Mouse (Mus musculus) hematopoietic multipotent progenitor cell, adult 10-12 weeks (in vitro differentiated cells): ENCODE results near the gene Slc3a1. TPM values are rescaled to one million over a fixed set of nuclear protein-coding genes. Genes with fewer than 3 reads are reported as not detected.

ENCODE experiments used
- polyA plus RNA-seq: library from polyadenylated mRNA; stranded (reverse); fragments of >175 nt; gene quantifications from 2 replicates; pipeline ENCODE4 v1.2.3, GENCODE M21; 2012; ENCODE audit warnings: low replicate concordance

Slc3a1 gene
- polyA plus RNA-seq = 0.05 TPM in 1 of 2 replicates, not detected in the other

GRCm38 (mm10) chr17:85028093-85028739, at the start of gene Slc3a1:
TSS of gene Slc3a1 (plus strand) at chr17:85028376.

GRCm38 (mm10) chr17:85090120-85091099, 62.2 kb downstream of the Slc3a1 start, which contains the start of the genes Prepl and Camkmt:
TSS of gene Prepl (minus strand) at chr17:85090241.
TSS of gene Camkmt (plus strand) at chr17:85090552.

Other genes with a start within 250 kb of the Slc3a1 start
- 5.2 and 6.4 TPM in 2 replicates for gene Lrpprc, start 237.6 kb upstream of the Slc3a1 start, polyA plus RNA-seq
- 20.4 and 39.6 TPM in 2 replicates for gene Ppm1b, start 71.6 kb upstream of the Slc3a1 start, polyA plus RNA-seq
- gene Prepl, start 61.9 kb downstream of the Slc3a1 start, polyA plus RNA-seq = 0.79 and 1.2 TPM in 2 replicates
- 6.7 and 8.4 TPM in 2 replicates for gene Camkmt, start 62.2 kb downstream of the Slc3a1 start, polyA plus RNA-seq